Mouse (Mus musculus) myocyte (in vitro differentiated cells): ENCODE results near the gene Slc44a1. TPM values are rescaled to one million over a fixed set of nuclear protein-coding genes. Genes with fewer than 3 reads are reported as not detected.

Experiments
- H3K27me3 ChIP-seq: one replicate; pipeline ENCODE4 v1.6.1; 2011; ENCODE audit not compliant: control insufficient read depth, insufficient read depth, insufficient read length
- H3K36me3 ChIP-seq: one replicate; pipeline ENCODE4 v1.6.1; 2011; ENCODE audit not compliant: control insufficient read depth, insufficient read depth
- H3K4me2 ChIP-seq: one replicate; pipeline ENCODE4 v1.6.1; 2011; ENCODE audit warnings: low read depth, control low read depth
- H3K4me3 ChIP-seq: one replicate; pipeline ENCODE4 v1.5.1; 2011; ENCODE audit warnings: mild to moderate bottlenecking, control low read depth, moderate library complexity
- H3K79me2 ChIP-seq: one replicate; pipeline ENCODE4 v1.6.1; 2011; ENCODE audit not compliant: control insufficient read depth, insufficient read depth
- H3ac ChIP-seq: one replicate; pipeline ENCODE4 v1.6.1; 2011; ENCODE audit not compliant: control insufficient read depth, insufficient read length
- CEBPB ChIP-seq: IDR thresholded peaks from 2 replicates; pipeline ENCODE4 v1.6.1; 2011; ENCODE audit warnings: mild to moderate bottlenecking, moderate library complexity; ENCODE audit not compliant: poor library complexity, insufficient read depth, severe bottlenecking
- E2F4 ChIP-seq: IDR thresholded peaks from one replicate; pipeline ENCODE4 v1.6.1; 2011; ENCODE audit warnings: mild to moderate bottlenecking, control low read depth, moderate library complexity; ENCODE audit not compliant: insufficient read depth
- MAX ChIP-seq: IDR thresholded peaks from one replicate; pipeline ENCODE4 v1.6.1; 2011; ENCODE audit warnings: low read depth, mild to moderate bottlenecking, control low read depth
- MYOD1 ChIP-seq, 3 experiments: IDR thresholded peaks; one replicate each; pipeline ENCODE4 v1.6.1; 2011; ENCODE audit warnings: control low read depth in 2 of 3, low read depth in 2 of 3, mild to moderate bottlenecking in 2 of 3, moderate library complexity in 1 of 3; ENCODE audit not compliant: insufficient read length in 2 of 3, control insufficient read depth in 1 of 3
- MYOG ChIP-seq, 3 experiments: IDR thresholded peaks; one replicate each; pipeline ENCODE4 v1.6.1; 2011; ENCODE audit warnings: control low read depth in 2 of 3, low read depth in 2 of 3, mild to moderate bottlenecking in 2 of 3; ENCODE audit not compliant: insufficient read length in 2 of 3, control insufficient read depth in 1 of 3, insufficient read depth in 1 of 3
- POLR2A ChIP-seq: IDR thresholded peaks from one replicate; pipeline ENCODE4 v1.6.1; 2011; ENCODE audit warnings: low read depth, mild to moderate bottlenecking, control low read depth, moderate library complexity; ENCODE audit not compliant: insufficient read length
- POLR2AphosphoS2 ChIP-seq: IDR thresholded peaks from one replicate; pipeline ENCODE4 v1.6.1; 2011; ENCODE audit warnings: low read depth, control low read depth; ENCODE audit not compliant: insufficient read length
- REST ChIP-seq: IDR thresholded peaks from one replicate; pipeline ENCODE4 v1.6.1; 2011; ENCODE audit warnings: mild to moderate bottlenecking, control low read depth, moderate library complexity; ENCODE audit not compliant: insufficient read depth, insufficient read length
- SRF ChIP-seq: IDR thresholded peaks from one replicate; pipeline ENCODE4 v1.6.1; 2011; ENCODE audit warnings: low read depth; ENCODE audit not compliant: control insufficient read depth, insufficient read length
- TCF12 ChIP-seq: IDR thresholded peaks from one replicate; pipeline ENCODE4 v1.6.1; 2011; ENCODE audit warnings: mild to moderate bottlenecking, control low read depth; ENCODE audit not compliant: poor library complexity, insufficient read depth, severe bottlenecking
- TCF3 ChIP-seq: IDR thresholded peaks from one replicate; pipeline ENCODE4 v1.6.1; 2011; ENCODE audit warnings: low read depth, control low read depth; ENCODE audit not compliant: insufficient read length
- USF1 ChIP-seq: IDR thresholded peaks from one replicate; pipeline ENCODE4 v1.6.1; 2011; ENCODE audit warnings: low read depth, mild to moderate bottlenecking, control low read depth, moderate library complexity
- polyA plus RNA-seq: library from polyadenylated mRNA; unstranded; fragments of >200 nt; fragmentation: generic; extraction: Trizol; gene quantifications from one replicate; pipeline ENCODE4 v1.2.1, GENCODE M21; 2012; ENCODE audit warnings: missing spikeins

Gene Slc44a1
- polyA plus RNA-seq, 1 experiment, result 43.7 TPM

GRCm38 (mm10) chr4:53630963-53631315, 190.7 kb downstream of the Slc44a1 start:
- TF ChIP-seq POLR2AphosphoS2 (no peak), MAX (no peak), MYOD1 (IDR thresholded peaks at IDR 0.05; ENCODE audit: control insufficient read depth in 1 of 3, insufficient read length in 2 of 3, low read depth in 2 of 3) (no peak), REST (no peak), POLR2A (no peak), E2F4 (no peak)
- no peaks in the 10 kb centered on the region for H3K27me3 ChIP-seq
- peak overlapping the region; percentile 53 for H3K4me3 ChIP-seq
- H3K36me3 ChIP-seq, result no peaks in the 10 kb centered on the region
- peak overlapping the region; percentile 75 for H3K4me2 ChIP-seq
- no peak overlapping the region for H3ac ChIP-seq
- peaks cover 35% of the 10 kb centered on the region for H3K79me2 ChIP-seq

GRCm38 (mm10) chr4:53631316-53632010, 191.2 kb downstream of the Slc44a1 start, which contains the start of gene Fsd1l:
Gene Fsd1l, plus strand, starts transcription at chr4:53631471.
- peak within 1 kb of the TSS; percentile 19 for H3ac ChIP-seq
- TF ChIP-seq REST, result no peak
- peak; percentile 63 for TF ChIP-seq POLR2A
- peak in 1 of 3 experiments; percentile 24 for TF ChIP-seq MYOD1 (IDR thresholded peaks at IDR 0.05; ENCODE audit: control insufficient read depth in 1 of 3, insufficient read length in 2 of 3, low read depth in 2 of 3)
- TF ChIP-seq MAX, result no peak
- TF ChIP-seq E2F4, result no peak
- no peaks in the 10 kb centered on the region for H3K36me3 ChIP-seq
- peak within 1 kb of the TSS; percentile 75 for H3K4me2 ChIP-seq
- H3K4me3 ChIP-seq, result peak within 1 kb of the TSS; percentile 53
- H3K27me3 ChIP-seq, result no peaks in the 10 kb centered on the region
- H3K79me2 ChIP-seq, result peaks cover 39% of the 10 kb centered on the region

GRCm38 (mm10) chr4:53632011-53632349, 191.8 kb downstream of the Slc44a1 start:
- peak overlapping the region; percentile 53 for H3K4me3 ChIP-seq
- TF ChIP-seq POLR2AphosphoS2 (no peak), POLR2A (peak; percentile 9), USF1 (no peak), TCF3 (no peak), E2F4 (no peak), MYOG (IDR thresholded peaks at IDR 0.05; ENCODE audit: control insufficient read depth in 1 of 3, insufficient read depth in 1 of 3, insufficient read length in 2 of 3, low read depth in 2 of 3) (peak in 1 of 3 experiments; percentile 4), REST (no peak), TCF12 (no peak), MYOD1 (IDR thresholded peaks at IDR 0.05; ENCODE audit: control insufficient read depth in 1 of 3, insufficient read length in 2 of 3, low read depth in 2 of 3) (no peak), CEBPB (no peak), MAX (no peak), SRF (no peak)

GRCm38 (mm10) chr4:53635336-53635735, 195.1 kb downstream of the Slc44a1 start:
- Histone ChIP-seq H3ac (no peak overlapping the region), H3K27me3 (no peaks in the 10 kb centered on the region), H3K36me3 (no peaks in the 10 kb centered on the region), H3K4me3 (no peak overlapping the region), H3K79me2 (peaks cover 39% of the 10 kb centered on the region), H3K4me2 (no peak overlapping the region)
- TF ChIP-seq USF1 (no peak), POLR2AphosphoS2 (no peak), TCF3 (no peak), E2F4 (no peak), POLR2A (no peak), TCF12 (no peak)

More at GRCm38 (mm10) chr4:53632011-53632349, 191.8 kb downstream of the Slc44a1 start:
- Histone ChIP-seq H3K36me3 (no peaks in the 10 kb centered on the region), H3ac (peak overlapping the region; percentile 19), H3K27me3 (no peaks in the 10 kb centered on the region), H3K79me2 (peaks cover 39% of the 10 kb centered on the region), H3K4me2 (peak overlapping the region; percentile 73)

GRCm38 (mm10) chr4:53637269-53637909, 197.2 kb downstream of the Slc44a1 start:
- Histone ChIP-seq H3K4me3 (no peak overlapping the region), H3K36me3 (no peaks in the 10 kb centered on the region), H3K4me2 (peak overlapping the region; percentile 27), H3ac (no peak overlapping the region), H3K79me2 (peaks cover 43% of the 10 kb centered on the region), H3K27me3 (no peaks in the 10 kb centered on the region)
- TF ChIP-seq MAX (no peak), TCF12 (no peak), MYOD1 (IDR thresholded peaks at IDR 0.05; ENCODE audit: control insufficient read depth in 1 of 3, insufficient read length in 2 of 3, low read depth in 2 of 3) (peak in 1 of 3 experiments; percentile 49), E2F4 (no peak), MYOG (IDR thresholded peaks at IDR 0.05; ENCODE audit: control insufficient read depth in 1 of 3, insufficient read depth in 1 of 3, insufficient read length in 2 of 3, low read depth in 2 of 3) (peak in 2 of 3 experiments; percentile 25 to 51), CEBPB (no peak), TCF3 (no peak), USF1 (no peak), REST (no peak), POLR2A (no peak), POLR2AphosphoS2 (no peak), SRF (no peak)
